In genomic region chr11:96799511-96799910, GRCm38 (mm10) we compare ENCODE assay signal across 17 mouse cellular contexts. TPM values are rescaled to one million over a fixed set of nuclear protein-coding genes. Genes with fewer than 3 reads are reported as not detected.
"Had no signal": no experiment of that assay in that cellular context is flagged by ENCODE, and none has a peak within 500 bp of the region (broad histone marks: within the 10 kb centered on the region; RNA-seq: fewer than 3 reads in every experiment).

No protein-coding gene starts in this region.

- H3K27ac ChIP-seq: neural tube, embryonic 13.5 days; neural tube, embryonic 15.5 days; stomach, embryonic 15.5 days; stomach, postnatal 0 days had no signal

- H3K27me3 ChIP-seq: neural tube, embryonic 13.5 days; neural tube, embryonic 15.5 days; stomach, embryonic 15.5 days had no signal

- H3K9ac ChIP-seq: neural tube, embryonic 13.5 days; neural tube, embryonic 15.5 days; stomach, embryonic 15.5 days had no signal

- DNase-seq: retina, postnatal 1 day; right cerebral cortex, adult 18-20 months; right cerebral cortex, postnatal 14 days; right cerebral cortex, postnatal 25 days; right cerebral cortex, postnatal 4 days; spleen, adult 18-20 months; thymus, adult 18-20 months; thymus, adult 2 months; thymus, postnatal 14 days; thymus, postnatal 25 days; thymus, postnatal 36 days; thymus, postnatal 4 days had no signal

- H3K4me3 ChIP-seq: neural tube, embryonic 13.5 days; neural tube, embryonic 15.5 days; stomach, embryonic 15.5 days had no signal

- H3K4me2 ChIP-seq: neural tube, embryonic 13.5 days; neural tube, embryonic 15.5 days; stomach, embryonic 15.5 days had no signal

- H3K9me3 ChIP-seq: neural tube, embryonic 13.5 days; neural tube, embryonic 15.5 days; stomach, embryonic 15.5 days had no signal

RNA-seq across cellular contexts. Expression of gene Copz2, which starts 50.2 kb away (rescaled TPM):
- total RNA-seq: neutrophil, adult 5-6 weeks had no signal
